Mouse (Mus musculus) embryonic facial prominence, embryonic 12.5 days (tissue): ENCODE results near the gene Rsph3a. TPM values are rescaled to one million over a fixed set of nuclear protein-coding genes. Genes with fewer than 3 reads are reported as not detected.
A peak's percentile ranks its signal among the peaks of the same experiment; 100 is the strongest.
"Not testable (repeated sequence)": the region's sequence is repeated elsewhere in the genome, so short reads cannot be mapped to it uniquely, and the experiment has no call there.

Experiments used
- ATAC-seq: fragments of 200-750 bp; cut with Nextera tagmentation; 2 replicates; pipeline ENCODE4 v1.8.0; 2017; ENCODE audit not compliant: insufficient number of reproducible peaks, insufficient read depth, low FRiP score, low TSS enrichment
- H3K27ac ChIP-seq: fragments of 300-500 bp; sonication (generic); 2 replicates; pipeline ENCODE4 v1.5.1; 2016; ENCODE audit warnings: mild to moderate bottlenecking
- H3K27me3 ChIP-seq: fragments of 300-500 bp; sonication (generic); 2 replicates; pipeline ENCODE4 v1.6.1; 2016; ENCODE audit warnings: mild to moderate bottlenecking, moderate library complexity
- H3K36me3 ChIP-seq: fragments of 300-500 bp; sonication (generic); 2 replicates; pipeline ENCODE4 v1.6.1; 2016; ENCODE audit warnings: mild to moderate bottlenecking
- H3K4me1 ChIP-seq: fragments of 300-500 bp; sonication (generic); 2 replicates; pipeline ENCODE4 v1.6.1; 2016
- H3K4me2 ChIP-seq: fragments of 300-500 bp; sonication (generic); replicated peaks from 2 replicates; pipeline ENCODE4 v1.6.1; 2016; ENCODE audit warnings: mild to moderate bottlenecking, moderate library complexity
- H3K4me3 ChIP-seq: fragments of 300-500 bp; sonication (generic); 2 replicates; pipeline ENCODE4 v1.5.1; 2016; ENCODE audit warnings: mild to moderate bottlenecking
- H3K9ac ChIP-seq: fragments of 300-500 bp; sonication (generic); 2 replicates; pipeline ENCODE4 v1.6.1; 2016; ENCODE audit warnings: mild to moderate bottlenecking, moderate library complexity
- H3K9me3 ChIP-seq: fragments of 300-500 bp; sonication (generic); 2 replicates; pipeline ENCODE4 v1.6.1; 2016; ENCODE audit warnings: mild to moderate bottlenecking, moderate library complexity
- WGBS: fragments of 180-500 bp; shearing (Covaris S2); methylation state at CpG from one replicate; pipeline ENCODE4 v1.1.7; 2016; 5-methylcytosine and 5-hydroxymethylcytosine counted together
- polyA plus RNA-seq: library from polyadenylated mRNA; unstranded; fragments of >200 nt; fragmentation: Nextera tagmentation; extraction: Ambion mirVana; gene quantifications from 2 replicates; pipeline ENCODE4 v1.2.1, GENCODE M21; 2016

The Rsph3a gene
- polyA plus RNA-seq, 1 experiment from 2014 or later, result 50.0 TPM

- Histone ChIP-seq H3K36me3 (no peaks in the 10 kb centered on the region), H3K27me3 (no peaks in the 10 kb centered on the region), H3K9me3 (no peaks in the 10 kb centered on the region), H3K4me3 (no peak overlapping the region), H3K4me2 (no peak overlapping the region), H3K4me1 (peaks cover 10% of the 10 kb centered on the region), H3K27ac (0 out of 2 replicates have a peak overlapping the region, but pooled peaks have one; percentile 23), H3K9ac (no peak overlapping the region)
- 79% methylated on average over 13 of the region's 13 CpGs for WGBS
- no peak for ATAC-seq
Measured at GRCm38 (mm10) chr17:7931096-7931990, 14.1 kb upstream of the Rsph3a start.

GRCm38 (mm10) chr17:7932121-7932520 lies 13.3 kb upstream of the Rsph3a start:
- H3K9me3 ChIP-seq, ATAC-seq, H3K4me2 ChIP-seq, H3K4me1 ChIP-seq, H3K27ac ChIP-seq, H3K36me3 ChIP-seq, H3K4me3 ChIP-seq, H3K9ac ChIP-seq, H3K27me3 ChIP-seq: not testable (repeated sequence)
- WGBS, result 77% methylated on average over 3 of the region's 8 CpGs

- 66% methylated on average over 8 of the region's 8 CpGs for WGBS
- H3K4me1 ChIP-seq, result no peaks in the 10 kb centered on the region
- H3K9ac ChIP-seq, result no peak overlapping the region
- no peak overlapping the region for H3K4me3 ChIP-seq
- H3K9me3 ChIP-seq, result no peaks in the 10 kb centered on the region
- H3K4me2 ChIP-seq, result no peak overlapping the region
- H3K27me3 ChIP-seq, result no peaks in the 10 kb centered on the region
- H3K27ac ChIP-seq, result no peak overlapping the region
- no peaks in the 10 kb centered on the region for H3K36me3 ChIP-seq
- no peak for ATAC-seq
Measured at GRCm38 (mm10) chr17:7939640-7940039, 5.8 kb upstream of the Rsph3a start.

GRCm38 (mm10) chr17:7946053-7946627 lies 726 bp downstream of the Rsph3a start:
- ATAC-seq, H3K27me3 ChIP-seq, H3K36me3 ChIP-seq, H3K9me3 ChIP-seq, H3K4me1 ChIP-seq: not testable (repeated sequence)
- H3K4me3 ChIP-seq, result peak overlapping the region; percentile 55
- peak overlapping the region; percentile 52 for H3K4me2 ChIP-seq
- under 1% methylated on average over 19 of the region's 27 CpGs for WGBS
- H3K27ac ChIP-seq, result peak overlapping the region; percentile 89; the same call in 1 of the 2 replicates
- peak overlapping the region; percentile 58; the same call in 1 of the 2 replicates for H3K9ac ChIP-seq

- H3K27me3 ChIP-seq, H3K27ac ChIP-seq, H3K9ac ChIP-seq, ATAC-seq, H3K4me3 ChIP-seq, H3K4me2 ChIP-seq, H3K36me3 ChIP-seq, H3K9me3 ChIP-seq, H3K4me1 ChIP-seq: not testable (repeated sequence)
- WGBS, result no CpG with 5 or more reads among the region's 4 CpGs
Measured at GRCm38 (mm10) chr17:7951333-7951732, 5.9 kb downstream of the Rsph3a start.

GRCm38 (mm10) chr17:7957242-7957641 lies 11.8 kb downstream of the Rsph3a start:
- H3K27ac ChIP-seq, H3K4me2 ChIP-seq, ATAC-seq, H3K9ac ChIP-seq, H3K27me3 ChIP-seq, H3K9me3 ChIP-seq, H3K4me3 ChIP-seq, H3K4me1 ChIP-seq, H3K36me3 ChIP-seq: not testable (repeated sequence)
- 95% methylated on average over 9 of the region's 9 CpGs for WGBS

GRCm38 (mm10) chr17:7963333-7963732 lies 17.9 kb downstream of the Rsph3a start:
- ATAC-seq, H3K27me3 ChIP-seq, H3K4me1 ChIP-seq, H3K4me3 ChIP-seq, H3K27ac ChIP-seq, H3K36me3 ChIP-seq, H3K9ac ChIP-seq, H3K4me2 ChIP-seq, H3K9me3 ChIP-seq: not testable (repeated sequence)
- WGBS, result 94% methylated on average over 4 of the region's 4 CpGs

GRCm38 (mm10) chr17:7964398-7964797 lies 19.0 kb downstream of the Rsph3a start:
- not testable (repeated sequence) for H3K4me1 ChIP-seq, H3K27me3 ChIP-seq, H3K9ac ChIP-seq, H3K27ac ChIP-seq, ATAC-seq, H3K4me3 ChIP-seq, H3K4me2 ChIP-seq, H3K9me3 ChIP-seq, H3K36me3 ChIP-seq
- 96% methylated on average over 2 of the region's 2 CpGs for WGBS

- not testable (repeated sequence) for H3K4me3 ChIP-seq, H3K4me1 ChIP-seq, H3K27me3 ChIP-seq, ATAC-seq, H3K27ac ChIP-seq, H3K36me3 ChIP-seq, H3K9me3 ChIP-seq, H3K9ac ChIP-seq, H3K4me2 ChIP-seq
- 91% methylated on average over 4 of the region's 5 CpGs for WGBS
Measured at GRCm38 (mm10) chr17:7968490-7968889, 23.1 kb downstream of the Rsph3a start.

GRCm38 (mm10) chr17:7969782-7970181 lies 24.4 kb downstream of the Rsph3a start:
- H3K27me3 ChIP-seq, H3K4me1 ChIP-seq, H3K9ac ChIP-seq, ATAC-seq, H3K36me3 ChIP-seq, H3K27ac ChIP-seq, H3K4me3 ChIP-seq, H3K9me3 ChIP-seq, H3K4me2 ChIP-seq: not testable (repeated sequence)
- WGBS, result 60% methylated on average over 1 of the region's 6 CpGs

GRCm38 (mm10) chr17:7983484-7983883 lies 38.1 kb downstream of the Rsph3a start:
- 94% methylated on average over 1 of the region's 2 CpGs for WGBS
- not testable (repeated sequence) for H3K4me3 ChIP-seq, H3K9me3 ChIP-seq

GRCm38 (mm10) chr17:7985597-7985996 lies 40.2 kb downstream of the Rsph3a start:
- not testable (repeated sequence) for H3K27me3 ChIP-seq, H3K36me3 ChIP-seq, ATAC-seq, H3K27ac ChIP-seq, H3K9me3 ChIP-seq, H3K4me3 ChIP-seq, H3K4me1 ChIP-seq, H3K4me2 ChIP-seq, H3K9ac ChIP-seq
- WGBS, result 44% methylated on average over 4 of the region's 4 CpGs

More at GRCm38 (mm10) chr17:7983484-7983883, 38.1 kb downstream of the Rsph3a start:
- not testable (repeated sequence) for H3K27me3 ChIP-seq, ATAC-seq, H3K9ac ChIP-seq, H3K36me3 ChIP-seq, H3K27ac ChIP-seq, H3K4me1 ChIP-seq, H3K4me2 ChIP-seq
